Mouse (Mus musculus) spleen, adult 2 months (tissue): ENCODE data around the gene Syt6.

Experiments
- CTCF ChIP-seq: fragments of 200-500 bp; IDR thresholded peaks from 2 replicates; pipeline ENCODE4 v1.5.1; 2011; ENCODE audit warnings: mild to moderate bottlenecking, inconsistent platforms; ENCODE audit not compliant: insufficient read depth, insufficient read length, insufficient replicate concordance; ENCODE audit errors: extremely low read depth
- POLR2A ChIP-seq: fragments of 200-500 bp; IDR thresholded peaks from 2 replicates; pipeline ENCODE4 v1.6.1; 2011; ENCODE audit warnings: low read depth, low read length, inconsistent platforms

GRCm38 (mm10) chr3:103633831-103634230 is 58.8 kb downstream of the Syt6 start:
- TF ChIP-seq CTCF (no peak), POLR2A (no peak)
